Comparison of ENCODE assay signal across 9 mouse cellular contexts in the genomic region with DNA sequence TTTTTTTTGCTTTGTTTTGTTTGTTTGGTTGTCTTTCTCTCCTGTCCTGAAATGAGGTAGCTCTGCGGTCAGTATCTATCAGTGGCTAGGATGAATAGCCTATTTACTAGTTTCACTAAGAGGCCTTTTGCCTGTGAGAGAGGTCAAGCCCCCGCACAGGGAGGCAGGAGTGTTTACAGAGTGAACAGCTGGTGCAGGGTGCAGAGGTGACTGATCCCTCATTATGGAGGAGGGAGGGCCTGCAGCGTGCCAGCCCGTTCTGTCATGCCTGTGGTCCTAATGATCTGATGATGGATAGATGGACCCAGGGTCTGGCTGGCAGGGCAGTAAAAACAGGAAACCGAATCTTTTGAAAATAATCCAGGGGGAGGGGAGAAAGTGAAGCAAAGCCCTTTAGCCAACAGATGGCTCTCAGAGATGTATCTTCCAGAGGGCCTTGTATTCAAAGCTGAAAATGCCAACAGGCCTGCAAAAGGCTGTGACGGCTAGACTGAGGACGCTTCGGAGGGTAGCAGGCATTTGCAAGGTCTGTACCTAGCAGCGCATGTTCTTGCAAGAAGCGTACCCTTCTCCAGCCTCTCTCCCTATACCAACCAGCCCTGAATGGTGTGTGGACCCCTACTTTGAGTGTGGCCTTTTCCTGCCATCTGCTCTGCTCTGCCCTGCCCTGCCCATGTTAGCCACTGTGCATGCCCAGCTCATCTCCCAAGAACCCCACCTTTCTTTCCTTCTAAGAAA. TPM values are rescaled to one million over a fixed set of nuclear protein-coding genes. Genes with fewer than 3 reads are reported as not detected.
DNase-seq lines count a peak whose midpoint lies in the region; ATAC-seq lines count a peak whose summit lies in the region.
"Had no signal": no experiment of that assay in that cellular context is flagged by ENCODE, and none has a peak within 500 bp of the region (broad histone marks: within the 10 kb centered on the region; RNA-seq: fewer than 3 reads in every experiment).

No protein-coding gene starts in this region.

- no peak overlapping the region for H3K9ac ChIP-seq in intestine, embryonic 16.5 days (ENCODE audit: low read depth, low read length)

- no peak overlapping the region for H3K4me3 ChIP-seq in intestine, embryonic 16.5 days (ENCODE audit: low read length)
- no peak overlapping the region for H3K4me3 ChIP-seq in midbrain, embryonic 10.5 days

- H3K4me2 ChIP-seq in intestine, embryonic 16.5 days (ENCODE audit: low read depth, low read length) = no peak overlapping the region

- H3K9me3 ChIP-seq in intestine, embryonic 16.5 days (ENCODE audit: control insufficient read depth, low read length) = no peaks in the 10 kb centered on the region
- H3K9me3 ChIP-seq in midbrain, embryonic 10.5 days (replicated peaks) = no peaks in the 10 kb centered on the region

- intact Hi-C loops in heart, postnatal 10 days (cut with DNase I) = no loop called here

- peak; percentile 41; the same call in 1 of the 2 replicates for ATAC-seq in intestine, embryonic 16.5 days
- ATAC-seq in cerebellum, adult (ENCODE audit: insufficient number of reproducible peaks, low FRiP score, low TSS enrichment) = no peak

- H3K27ac ChIP-seq in intestine, embryonic 16.5 days (ENCODE audit: low read length) = no peak overlapping the region
- H3K27ac ChIP-seq in midbrain, embryonic 10.5 days (replicated peaks) = peak overlapping the region; percentile 70

- H3K36me3 ChIP-seq in intestine, embryonic 16.5 days (ENCODE audit: control insufficient read depth, insufficient read depth, low read length) = no peaks in the 10 kb centered on the region
- no peaks in the 10 kb centered on the region for H3K36me3 ChIP-seq in midbrain, embryonic 10.5 days

- H3K4me1 ChIP-seq in intestine, embryonic 16.5 days (ENCODE audit: control insufficient read depth, insufficient read depth, low read length) = peaks cover 15% of the 10 kb centered on the region
- peaks cover 64% of the 10 kb centered on the region for H3K4me1 ChIP-seq in midbrain, embryonic 10.5 days

- 40% methylated on average over 10 of the region's 10 CpGs for WGBS in intestine, embryonic 16.5 days
- WGBS in midbrain, embryonic 10.5 days = 36% methylated on average over 10 of the region's 10 CpGs

- H3K27me3 ChIP-seq in intestine, embryonic 16.5 days (replicated peaks; ENCODE audit: control insufficient read depth, insufficient read depth, low read length) = no peaks in the 10 kb centered on the region
- peaks cover 15% of the 10 kb centered on the region; the same call in 1 of the 2 replicates for H3K27me3 ChIP-seq in midbrain, embryonic 10.5 days (ENCODE audit: low read depth, poor library complexity, severe bottlenecking)

- peak; percentile 46 to 61 for DNase-seq in cerebellum, postnatal 10 days
- DNase-seq in cerebellum, postnatal 36 days = no peak
- peak; percentile 86 for DNase-seq in embryo, embryonic 9.5 days (ENCODE audit: extremely low spot score)
- DNase-seq in midbrain, embryonic 10.5 days (ENCODE audit: low spot score) = peak; percentile 76
- DNase-seq in heart, postnatal 10 days = no peak
- DNase-seq in spleen, postnatal 36 days (ENCODE audit: low spot score in 2 of 2) = no peak
- DNase-seq: adrenal gland, postnatal 14 days had no signal

RNA-seq across cellular contexts. Expression of a gene that starts 38.2 kb away (rescaled TPM):
- polyA plus RNA-seq in intestine, embryonic 16.5 days (2015; fragmentation: Nextera tagmentation; extraction: Ambion mirVana) = 18.5 and 20.1 TPM in 2 replicates
- polyA plus RNA-seq in midbrain, embryonic 10.5 days (2016; fragmentation: Nextera tagmentation; extraction: Ambion mirVana) = 5.1 and 6.9 TPM in 2 replicates
- 10 to 100 TPM; 11.1 to 11.7 TPM for total RNA-seq in heart, postnatal 10 days (2021)

Comparison
In these comparisons a context has a peak if more than half of its experiments do, and no peak if none do; other contexts are left out.
1. DNase-seq: peak in cerebellum, postnatal 10 days (2 of 2), embryo, embryonic 9.5 days (single experiment) and midbrain, embryonic 10.5 days (single experiment); none in cerebellum, postnatal 36 days (0 of 2), heart, postnatal 10 days (0 of 2) and spleen, postnatal 36 days (0 of 2).